18 mouse cellular contexts compared by ENCODE assay signal in genomic region chr5:106789136-106789535, GRCm38 (mm10).
DNase-seq lines count a peak whose midpoint lies in the region; ATAC-seq and TF ChIP-seq lines count a peak whose summit lies in the region.
"Had no signal": no experiment of that assay in that cellular context is flagged by ENCODE, and none has a peak within 500 bp of the region (broad histone marks: within the 10 kb centered on the region; RNA-seq: fewer than 3 reads in every experiment).

No protein-coding gene starts in this region.

- intact Hi-C loops in heart, postnatal 10 days (cut with DNase I), result no loop called here

- 0 out of 2 replicates have a peak, but pooled peaks have one; percentile 21 for ATAC-seq in neural tube, embryonic 12.5 days (ENCODE audit: low FRiP score, low read depth)
- peak; percentile 77 for ATAC-seq in midbrain, postnatal 0 days (ENCODE audit: low FRiP score)
- ATAC-seq: intestine, embryonic 16.5 days had no signal

- DNase-seq in embryo, embryonic 10 days (ENCODE audit: low spot score), result peak; percentile 43
- no peak for DNase-seq in embryo, embryonic 11 days
- no peak for DNase-seq in neural tube, embryonic 10.5 days (ENCODE audit: extremely low spot score, low spot score)
- peak; percentile 57 for DNase-seq in forelimb bud, embryonic 11.5 days (ENCODE audit: low read depth, low spot score)
- peak; percentile 77 for DNase-seq in midbrain, postnatal 0 days (ENCODE audit: low spot score)
- DNase-seq in heart, postnatal 10 days, result no peak
- no peak for DNase-seq in gastrocnemius, postnatal 10 days
- DNase-seq: adrenal gland, postnatal 14 days; gastrocnemius, postnatal 14 days; kidney, postnatal 36 days; liver, embryonic 13.5 days; lung, postnatal 14 days; right cerebral cortex, postnatal 25 days; thymus, adult 18-20 months had no signal

- no peak overlapping the region for H3K27ac ChIP-seq in neural tube, embryonic 12.5 days
- no peak overlapping the region for H3K27ac ChIP-seq in midbrain, postnatal 0 days (ENCODE audit: low read depth, low read length)
- H3K27ac ChIP-seq: heart, embryonic 15.5 days; limb, embryonic 10.5 days; liver, embryonic 13.5 days had no signal

- no peak overlapping the region for H3K4me3 ChIP-seq in neural tube, embryonic 12.5 days
- H3K4me3 ChIP-seq in midbrain, postnatal 0 days (ENCODE audit: low read depth, low read length), result no peak overlapping the region
- H3K4me3 ChIP-seq: heart, embryonic 15.5 days; limb, embryonic 10.5 days; liver, embryonic 13.5 days had no signal

- no peaks in the 10 kb centered on the region for H3K27me3 ChIP-seq in neural tube, embryonic 12.5 days (replicated peaks)
- no peaks in the 10 kb centered on the region for H3K27me3 ChIP-seq in midbrain, postnatal 0 days (ENCODE audit: insufficient read depth, low read length)

- 56% methylated on average over 3 of the region's 3 CpGs for WGBS in neural tube, embryonic 12.5 days
- WGBS in midbrain, postnatal 0 days, result 37% methylated on average over 3 of the region's 3 CpGs

- H3K4me2 ChIP-seq in neural tube, embryonic 12.5 days (replicated peaks), result no peak overlapping the region
- no peak overlapping the region for H3K4me2 ChIP-seq in midbrain, postnatal 0 days (ENCODE audit: low read depth, low read length, poor library complexity, severe bottlenecking)
- H3K4me2 ChIP-seq: heart, embryonic 15.5 days; liver, embryonic 13.5 days had no signal

- no peaks in the 10 kb centered on the region for H3K36me3 ChIP-seq in neural tube, embryonic 12.5 days
- H3K36me3 ChIP-seq in midbrain, postnatal 0 days (ENCODE audit: insufficient read depth, low read length), result no peaks in the 10 kb centered on the region
- H3K36me3 ChIP-seq: heart, embryonic 15.5 days; limb, embryonic 10.5 days; liver, embryonic 13.5 days had no signal

- H3K9ac ChIP-seq in neural tube, embryonic 12.5 days, result no peak overlapping the region
- no peak overlapping the region for H3K9ac ChIP-seq in midbrain, postnatal 0 days (replicated peaks; ENCODE audit: low read length, poor library complexity, severe bottlenecking)
- H3K9ac ChIP-seq: heart, embryonic 15.5 days; liver, embryonic 13.5 days had no signal

- TF ChIP-seq CTCF in midbrain, postnatal 0 days (IDR thresholded peaks at IDR 0.05), result no peak

- H3K9me3 ChIP-seq in neural tube, embryonic 12.5 days, result no peaks in the 10 kb centered on the region
- no peaks in the 10 kb centered on the region for H3K9me3 ChIP-seq in midbrain, postnatal 0 days (ENCODE audit: low read length)
- H3K9me3 ChIP-seq: heart, embryonic 15.5 days; limb, embryonic 10.5 days; liver, embryonic 13.5 days had no signal

- no peaks in the 10 kb centered on the region for H3K4me1 ChIP-seq in neural tube, embryonic 12.5 days
- H3K4me1 ChIP-seq in midbrain, postnatal 0 days (ENCODE audit: insufficient read depth, low read length), result no peaks in the 10 kb centered on the region; the same call in 1 of the 2 replicates

Comparison
In these comparisons a context has a peak if more than half of its experiments do, and no peak if none do; other contexts are left out.
1. DNase-seq: peak in embryo, embryonic 10 days (single experiment), forelimb bud, embryonic 11.5 days (single experiment) and midbrain, postnatal 0 days (single experiment); none in embryo, embryonic 11 days (single experiment), neural tube, embryonic 10.5 days (single experiment), heart, postnatal 10 days (0 of 2) and gastrocnemius, postnatal 10 days (single experiment).